Mouse (Mus musculus): ENCODE data around the gene Cep170b.

The Cep170b gene

GRCm38 (mm10) chr12:112702374-112703320 is 17.6 kb upstream of the Cep170b start:
- DNase-seq: no peak

GRCm38 (mm10) chr12:112706704-112707572 is 13.3 kb upstream of the Cep170b start:
- peak; percentile 93 for DNase-seq

- no peak for DNase-seq
Observed at GRCm38 (mm10) chr12:112707573-112707869, 12.7 kb upstream of the Cep170b start.

DNA sequence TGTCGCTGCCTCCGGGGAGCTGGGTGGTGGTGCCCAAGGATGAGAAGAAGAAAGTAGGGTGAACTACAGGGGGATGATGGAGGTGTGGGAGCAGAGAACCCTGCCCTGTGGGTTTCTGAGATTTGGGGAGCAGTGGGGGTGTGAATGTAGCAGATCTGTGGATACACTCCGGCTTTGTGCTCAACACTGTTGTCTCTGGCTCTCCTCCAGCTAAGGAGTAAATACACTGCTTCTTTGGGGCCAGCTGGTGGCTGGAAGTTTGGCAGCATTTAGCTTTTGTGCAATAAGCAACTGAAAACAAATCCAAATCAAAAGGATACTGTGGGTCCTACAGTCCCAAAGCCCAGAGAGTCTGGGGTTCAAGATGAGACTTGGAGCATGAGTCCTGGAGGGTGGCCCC is 6.3 kb upstream of the Cep170b start:
- DNase-seq: peak; percentile 48

DNA sequence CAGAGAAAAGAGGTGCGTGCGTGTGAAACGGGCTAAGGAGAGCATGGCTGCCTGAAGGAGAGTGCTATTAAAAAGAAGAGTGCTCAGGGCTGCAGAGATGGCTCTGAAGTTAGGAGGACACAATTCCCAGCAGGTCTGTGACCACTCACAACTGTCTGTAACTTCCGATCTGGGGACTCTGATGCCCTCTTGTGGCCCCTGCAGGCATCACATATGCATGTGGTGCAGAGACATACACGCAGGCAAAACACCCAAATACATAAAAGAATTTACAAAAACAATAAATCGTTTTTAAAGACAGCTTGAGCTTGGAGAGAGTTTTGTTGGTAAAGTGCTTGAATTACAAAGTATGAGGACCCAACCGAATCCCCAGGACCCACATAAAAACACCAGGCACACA is 3.1 kb upstream of the Cep170b start:
- peak; percentile 63 for DNase-seq

- no peak for DNase-seq
Observed at GRCm38 (mm10) chr12:112718995-112719394, 1.3 kb upstream of the Cep170b start.

GRCm38 (mm10) chr12:112720890-112721423 is 702 bp downstream of the Cep170b start:
- no peak for DNase-seq

DNA sequence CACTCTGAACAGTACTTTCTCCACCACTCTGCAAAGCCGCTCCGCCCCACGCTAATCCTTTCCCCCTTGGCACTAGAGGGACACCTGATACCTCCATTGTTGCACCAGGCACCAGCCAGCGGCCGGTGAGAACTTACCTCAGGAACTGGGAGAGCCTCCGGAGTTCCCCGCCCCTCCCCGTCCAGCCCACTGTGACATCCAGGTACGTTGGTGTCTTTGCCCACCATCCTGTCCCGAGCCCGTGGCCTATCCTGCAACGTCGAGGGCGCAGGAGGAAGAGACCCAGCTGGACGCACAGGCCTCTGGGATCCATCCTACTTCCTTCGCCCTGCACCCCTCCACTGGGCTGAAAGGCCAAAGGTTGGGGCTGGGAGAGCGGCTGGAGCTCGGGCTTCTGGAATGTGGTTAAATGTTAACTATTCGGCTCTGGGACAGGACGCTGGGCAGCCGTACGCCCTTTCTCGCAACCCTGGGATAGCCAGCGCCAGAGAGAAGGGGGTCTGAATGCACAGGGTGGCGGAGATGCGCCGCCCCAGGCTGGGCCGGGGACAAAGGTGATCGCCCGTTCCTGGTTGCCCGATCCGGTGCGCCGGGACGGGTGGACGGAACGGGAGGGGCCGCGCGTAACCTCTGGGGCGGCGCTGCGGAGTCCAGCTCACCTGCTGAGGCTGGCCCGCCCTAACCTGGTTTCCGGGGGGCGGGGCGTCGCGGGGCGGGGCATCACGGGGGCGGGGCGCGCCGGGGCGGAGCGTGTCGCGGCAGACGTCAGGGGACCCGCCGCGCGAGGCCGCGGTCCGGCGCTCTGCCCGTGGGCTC is 1.4 kb downstream of the Cep170b start:
- peak; percentile 73 for DNase-seq

DNA sequence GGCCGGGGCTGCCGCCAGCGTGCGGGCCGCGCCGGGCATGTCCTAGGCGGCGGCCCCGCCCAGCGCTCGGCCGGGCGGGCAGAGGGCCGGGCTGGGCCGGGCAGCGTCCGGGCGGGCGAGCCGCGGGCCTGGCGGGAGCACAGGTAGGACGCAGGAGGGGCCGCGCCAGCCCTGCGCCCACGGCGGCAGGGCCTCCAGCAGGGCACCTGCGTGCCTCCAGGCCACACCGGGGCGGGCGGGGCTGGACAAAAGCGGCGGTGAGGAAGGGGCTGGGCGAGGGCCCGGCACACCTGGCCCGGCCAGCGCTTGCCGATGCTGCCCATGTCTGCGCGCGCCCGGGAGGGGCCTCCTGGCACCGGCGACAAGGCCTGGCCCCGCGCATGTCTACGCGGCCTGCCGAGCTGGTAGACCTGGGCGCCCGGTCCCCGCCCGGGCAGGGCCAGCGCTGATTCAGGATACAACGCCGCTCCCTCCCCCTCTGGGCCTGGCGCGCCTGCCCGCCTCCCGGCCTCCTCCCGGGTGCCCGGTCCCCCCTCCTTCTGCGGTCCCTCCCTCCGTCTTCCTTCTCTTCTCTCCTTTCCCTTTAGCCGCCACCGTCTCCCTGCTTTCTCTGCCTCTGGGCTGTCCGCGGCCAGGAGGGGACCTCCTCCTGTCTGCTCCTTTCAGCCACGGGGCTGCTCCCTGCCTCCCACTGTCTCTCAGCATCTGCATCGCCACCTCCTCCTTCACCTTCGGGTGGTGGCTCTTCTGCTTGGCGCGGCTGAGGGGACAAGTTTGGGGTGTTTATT is 2.2 kb downstream of the Cep170b start:
- DNase-seq: peak; percentile 69

GRCm38 (mm10) chr12:112723028-112723330 is 2.7 kb downstream of the Cep170b start:
- no peak for DNase-seq

DNA sequence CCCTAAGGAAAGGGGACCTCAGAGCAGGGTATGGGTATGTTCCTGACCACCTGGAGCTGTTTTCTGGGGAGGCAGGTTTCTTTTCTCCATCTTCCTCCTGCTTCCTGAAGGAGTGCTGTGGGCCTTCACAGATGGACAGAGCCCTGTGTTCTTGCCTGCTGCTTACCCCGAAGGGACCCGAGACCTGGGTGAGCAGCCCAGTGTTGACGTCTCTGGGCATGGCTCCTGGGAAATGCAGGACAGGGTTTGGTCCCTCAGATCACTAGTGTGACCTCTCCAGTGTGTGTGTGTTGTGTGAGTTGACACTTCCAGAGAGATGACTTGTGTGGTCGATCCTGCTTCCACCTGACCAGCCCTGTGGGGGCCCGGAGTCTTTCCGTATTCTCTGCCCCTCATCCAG is 3.2 kb downstream of the Cep170b start:
- DNase-seq: no peak

- peak; percentile 78 for DNase-seq
Observed at GRCm38 (mm10) chr12:112724077-112724805, 4.0 kb downstream of the Cep170b start.

DNA sequence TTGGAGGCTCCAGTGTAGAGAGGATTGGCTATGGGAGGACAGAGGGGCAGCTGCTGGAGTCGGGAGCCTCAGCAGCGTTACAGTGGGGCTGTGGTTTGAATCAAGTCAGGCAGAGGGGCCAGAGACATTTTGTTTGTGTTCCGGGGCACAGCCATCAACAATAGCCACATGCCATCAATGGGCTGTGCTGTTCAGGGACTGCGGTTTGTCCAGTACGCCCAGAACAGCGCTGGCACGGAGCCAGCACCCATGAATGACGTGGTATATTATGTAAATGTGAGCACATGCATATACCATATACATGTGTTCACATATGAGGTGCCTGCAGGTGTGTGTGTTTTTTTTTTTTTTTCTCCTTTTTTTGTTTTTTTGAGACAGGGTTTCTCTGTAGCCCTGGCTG is 7.5 kb downstream of the Cep170b start:
- no peak for DNase-seq

DNA sequence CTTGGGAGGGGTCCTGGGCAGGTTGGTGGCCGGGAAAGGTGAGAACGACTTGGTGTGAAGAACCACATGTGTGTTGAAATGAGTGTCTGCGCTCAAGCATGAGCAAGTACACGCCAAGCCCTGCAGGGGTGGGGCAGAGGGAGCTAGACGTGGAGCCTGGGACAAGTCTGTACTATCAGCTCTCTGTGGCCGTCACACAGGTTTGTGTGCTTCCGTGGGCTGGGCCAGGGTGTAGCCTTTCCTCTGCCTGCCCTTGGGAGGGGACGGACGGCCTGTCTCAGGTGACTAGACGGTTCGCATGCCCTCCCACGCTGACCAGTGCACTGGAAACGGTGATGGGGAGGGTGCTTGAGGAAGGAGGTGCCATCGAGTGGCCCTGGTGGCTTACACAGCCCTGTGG is 10.6 kb downstream of the Cep170b start:
- DNase-seq: no peak

GRCm38 (mm10) chr12:112732591-112732990 is 12.3 kb downstream of the Cep170b start:
- DNase-seq: no peak

DNA sequence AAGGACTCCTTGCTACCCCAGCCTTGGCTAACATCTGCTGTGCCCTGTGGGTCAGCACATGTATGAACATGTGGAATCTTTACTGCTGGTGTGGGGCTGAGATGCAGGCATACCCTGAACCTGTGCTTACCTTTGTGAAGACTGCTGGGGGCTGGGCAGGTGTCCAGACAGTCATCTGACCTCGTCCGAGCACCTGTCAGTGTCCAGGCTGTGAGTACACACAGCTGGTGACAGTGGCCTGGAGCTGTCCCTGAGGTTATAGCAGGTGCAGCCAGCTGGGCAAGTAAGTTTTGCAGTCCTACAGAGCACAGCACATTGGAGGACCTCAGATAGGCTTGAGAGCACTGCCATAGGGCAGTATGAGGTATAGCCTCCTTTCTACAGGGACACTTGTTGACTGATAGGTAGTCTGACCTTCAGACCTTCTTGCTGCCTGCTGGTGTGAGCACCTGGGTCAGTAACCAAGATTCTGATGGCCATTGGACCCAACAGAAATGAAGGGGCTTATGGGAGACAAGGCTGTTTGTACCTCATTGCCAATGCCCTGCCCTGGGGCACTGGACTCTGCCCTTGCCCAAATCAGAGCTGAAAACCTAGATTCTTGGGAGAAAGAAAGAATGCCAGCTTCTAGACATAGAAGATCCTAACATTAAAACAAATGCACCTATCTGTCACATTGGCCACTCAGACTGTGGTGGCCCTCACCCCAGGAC is 14.0 kb downstream of the Cep170b start:
- no peak for DNase-seq

- no peak for DNase-seq
Observed at GRCm38 (mm10) chr12:112734881-112735655, 14.8 kb downstream of the Cep170b start.

DNA sequence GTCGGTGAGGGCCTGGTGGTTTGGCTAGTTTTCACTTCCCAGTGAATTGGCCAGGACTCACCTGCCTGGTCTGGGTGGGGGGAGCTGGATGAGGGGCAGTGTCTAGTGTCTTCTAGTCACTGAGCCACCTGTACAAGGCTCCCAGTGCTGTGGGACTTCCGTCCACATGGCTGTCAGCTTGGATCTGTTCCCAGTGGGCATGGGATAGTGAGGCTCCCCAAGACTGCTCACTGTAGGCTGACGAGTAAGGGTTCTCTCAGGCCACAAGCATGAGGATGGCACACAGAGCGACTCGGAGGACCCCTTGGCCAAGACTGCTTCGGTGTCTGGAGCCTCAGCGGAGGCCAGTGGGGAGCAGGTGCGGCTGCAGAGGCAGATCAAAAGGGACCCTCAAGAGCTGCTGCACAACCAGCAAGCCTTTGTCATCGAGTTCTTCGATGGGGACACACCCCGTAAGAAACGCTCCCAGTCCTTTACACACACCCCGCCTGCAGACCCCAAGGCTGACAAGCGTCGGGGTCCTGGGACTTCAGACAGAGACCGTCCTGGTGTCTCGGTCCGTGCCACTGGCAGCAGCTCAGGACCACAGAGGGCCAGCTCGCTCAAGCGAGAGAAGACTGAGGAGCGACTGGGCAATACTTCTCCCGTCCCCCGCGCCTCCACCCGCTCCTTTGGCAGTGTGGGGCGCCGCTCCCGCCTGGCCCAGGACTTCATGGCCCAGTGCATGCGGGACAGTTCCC is 15.8 kb downstream of the Cep170b start:
- no peak for DNase-seq

DNA sequence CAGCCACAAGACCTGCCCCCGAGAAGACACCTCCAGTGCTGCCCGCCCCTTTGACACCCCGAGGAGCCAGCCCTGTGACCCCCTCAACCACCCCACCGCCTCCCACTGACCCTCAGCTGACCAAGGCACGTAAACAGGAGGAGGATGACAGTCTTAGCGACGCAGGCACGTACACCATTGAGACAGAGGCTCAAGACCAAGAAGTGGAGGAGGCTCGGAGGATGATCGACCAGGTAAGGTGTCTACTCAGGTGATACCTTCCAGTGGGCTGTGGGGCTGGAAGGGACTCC is 16.3 kb downstream of the Cep170b start:
- DNase-seq: no peak
